Comparison of ENCODE assay signal across 21 mouse cellular contexts in genomic region chr4:140853626-140854025, GRCm38 (mm10). TPM values are rescaled to one million over a fixed set of nuclear protein-coding genes. Genes with fewer than 3 reads are reported as not detected.
DNase-seq lines count a peak whose midpoint lies in the region; ATAC-seq and TF ChIP-seq lines count a peak whose summit lies in the region.
"Had no signal": no experiment of that assay in that cellular context is flagged by ENCODE, and none has a peak within 500 bp of the region (broad histone marks: within the 10 kb centered on the region; RNA-seq: fewer than 3 reads in every experiment).

No protein-coding gene starts in this region.

- no peaks in the 10 kb centered on the region for H3K27me3 ChIP-seq in hindbrain, postnatal 0 days (ENCODE audit: insufficient read depth, low read length)
- no peaks in the 10 kb centered on the region for H3K27me3 ChIP-seq in hindbrain, embryonic 14.5 days (ENCODE audit: control insufficient read depth, insufficient read depth, low read length)
- peaks cover 33% of the 10 kb centered on the region for H3K27me3 ChIP-seq in liver, embryonic 15.5 days
- no peaks in the 10 kb centered on the region for H3K27me3 ChIP-seq in splenic B cell, adult 2 months (ENCODE audit: control insufficient read depth, insufficient read depth, low read length, poor library complexity, severe bottlenecking)
- H3K27me3 ChIP-seq in heart, embryonic 12.5 days (replicated peaks): peaks cover 4% of the 10 kb centered on the region
- H3K27me3 ChIP-seq: hindbrain, embryonic 15.5 days; Patski had no signal

- no peak overlapping the region for H3K4me3 ChIP-seq in hindbrain, postnatal 0 days (ENCODE audit: low read length)
- H3K4me3 ChIP-seq in hindbrain, embryonic 14.5 days (replicated peaks; ENCODE audit: low read length): no peak overlapping the region
- no peak overlapping the region for H3K4me3 ChIP-seq in liver, embryonic 15.5 days (replicated peaks)
- H3K4me3 ChIP-seq in heart, embryonic 12.5 days: no peak overlapping the region
- H3K4me3 ChIP-seq: embryonic facial prominence, embryonic 10.5 days; heart, embryonic 15.5 days; hindbrain, embryonic 10.5 days; hindbrain, embryonic 15.5 days had no signal

- H3K4me2 ChIP-seq in hindbrain, postnatal 0 days (ENCODE audit: low read depth, low read length): no peak overlapping the region
- no peak overlapping the region for H3K4me2 ChIP-seq in hindbrain, embryonic 14.5 days (replicated peaks)
- H3K4me2 ChIP-seq in liver, embryonic 15.5 days: 0 out of 2 replicates have a peak overlapping the region, but pooled peaks have one; percentile 64
- H3K4me2 ChIP-seq in heart, embryonic 12.5 days: no peak overlapping the region
- H3K4me2 ChIP-seq: heart, embryonic 15.5 days; hindbrain, embryonic 15.5 days had no signal

- H3K4me1 ChIP-seq in hindbrain, postnatal 0 days (ENCODE audit: insufficient read depth, low read length): no peaks in the 10 kb centered on the region
- no peaks in the 10 kb centered on the region for H3K4me1 ChIP-seq in hindbrain, embryonic 14.5 days (replicated peaks; ENCODE audit: control insufficient read depth, insufficient read depth, low read length)
- H3K4me1 ChIP-seq in liver, embryonic 15.5 days (replicated peaks): peaks cover 73% of the 10 kb centered on the region
- H3K4me1 ChIP-seq in heart, embryonic 12.5 days (replicated peaks): peaks cover 14% of the 10 kb centered on the region

- no peak overlapping the region for H3K9ac ChIP-seq in hindbrain, postnatal 0 days (replicated peaks; ENCODE audit: low read length)
- H3K9ac ChIP-seq in hindbrain, embryonic 14.5 days: no peak overlapping the region
- H3K9ac ChIP-seq in liver, embryonic 15.5 days: 0 out of 2 replicates have a peak overlapping the region, but pooled peaks have one; percentile 11
- no peak overlapping the region for H3K9ac ChIP-seq in heart, embryonic 12.5 days
- H3K9ac ChIP-seq: heart, embryonic 15.5 days; hindbrain, embryonic 15.5 days had no signal

- no peak for TF ChIP-seq CTCF in hindbrain, postnatal 0 days (IDR thresholded peaks at IDR 0.05; ENCODE audit: low read depth)

- no peak for DNase-seq in hindbrain, postnatal 0 days (ENCODE audit: low spot score)
- DNase-seq in hindbrain, embryonic 14.5 days (ENCODE audit: low spot score): no peak
- DNase-seq in retina, postnatal 1 day: peak; percentile 69
- no peak for DNase-seq in retina, embryonic 14.5 days (ENCODE audit: low spot score)
- peak; percentile 43 for DNase-seq in splenic B cell, adult 2 months (ENCODE audit: low read depth, low spot score)
- DNase-seq: cerebellum, adult 2 months; gastrocnemius, postnatal 36 days; heart, adult 11 months; heart, postnatal 14 days had no signal

- H3K9me3 ChIP-seq in hindbrain, postnatal 0 days (ENCODE audit: low read length): no peaks in the 10 kb centered on the region
- H3K9me3 ChIP-seq in hindbrain, embryonic 14.5 days (ENCODE audit: control insufficient read depth, low read length): no peaks in the 10 kb centered on the region
- H3K9me3 ChIP-seq in liver, embryonic 15.5 days (replicated peaks): no peaks in the 10 kb centered on the region
- H3K9me3 ChIP-seq in heart, embryonic 12.5 days (replicated peaks): no peaks in the 10 kb centered on the region
- H3K9me3 ChIP-seq: embryonic facial prominence, embryonic 10.5 days; heart, embryonic 15.5 days; hindbrain, embryonic 10.5 days; hindbrain, embryonic 15.5 days had no signal

- H3K36me3 ChIP-seq in hindbrain, postnatal 0 days (ENCODE audit: insufficient read depth, low read length): no peaks in the 10 kb centered on the region
- no peaks in the 10 kb centered on the region for H3K36me3 ChIP-seq in hindbrain, embryonic 14.5 days (replicated peaks; ENCODE audit: control insufficient read depth, insufficient read depth)
- no peaks in the 10 kb centered on the region for H3K36me3 ChIP-seq in liver, embryonic 15.5 days (replicated peaks)
- no peaks in the 10 kb centered on the region for H3K36me3 ChIP-seq in splenic B cell, adult 2 months (ENCODE audit: control insufficient read depth, insufficient read depth, low read length, poor library complexity, severe bottlenecking)
- no peaks in the 10 kb centered on the region for H3K36me3 ChIP-seq in heart, embryonic 12.5 days
- H3K36me3 ChIP-seq: embryonic facial prominence, embryonic 10.5 days; heart, embryonic 15.5 days; hindbrain, embryonic 10.5 days; hindbrain, embryonic 15.5 days had no signal

- 57% methylated on average over 8 of the region's 8 CpGs for WGBS in hindbrain, postnatal 0 days
- WGBS in hindbrain, embryonic 14.5 days: 62% methylated on average over 8 of the region's 8 CpGs
- WGBS in liver, embryonic 15.5 days (ENCODE audit: insufficient replicate concordance): 57% methylated on average over 8 of the region's 8 CpGs
- 48% methylated on average over 8 of the region's 8 CpGs for WGBS in heart, embryonic 12.5 days

- peak; percentile 45; the same call in 1 of the 2 replicates for ATAC-seq in hindbrain, postnatal 0 days
- ATAC-seq in hindbrain, embryonic 14.5 days (ENCODE audit: low FRiP score): no peak
- ATAC-seq in liver, embryonic 15.5 days (ENCODE audit: insufficient read depth): no peak
- no peak for ATAC-seq in cerebellum, adult (ENCODE audit: insufficient number of reproducible peaks, low FRiP score, low TSS enrichment)
- no peak for ATAC-seq in heart, embryonic 12.5 days (ENCODE audit: insufficient number of reproducible peaks, low FRiP score)
- ATAC-seq: activated CD4-positive, CD25-positive, alpha-beta regulatory T cell, adult 4 months; forebrain, embryonic 14.5 days; Patski had no signal

- H3K27ac ChIP-seq in hindbrain, postnatal 0 days: no peak overlapping the region
- no peak overlapping the region for H3K27ac ChIP-seq in hindbrain, embryonic 14.5 days
- H3K27ac ChIP-seq in liver, embryonic 15.5 days (replicated peaks): peak overlapping the region; percentile 99
- H3K27ac ChIP-seq in heart, embryonic 12.5 days (ENCODE audit: poor library complexity, severe bottlenecking): no peak overlapping the region
- H3K27ac ChIP-seq: embryonic facial prominence, embryonic 10.5 days; heart, embryonic 15.5 days; hindbrain, embryonic 15.5 days had no signal

RNA-seq across cellular contexts. Expression of gene Padi1, which starts 8.0 kb away (rescaled TPM):
- 0.25 TPM in 1 of 2 replicates, not detected in the other for total RNA-seq in hindbrain, postnatal 0 days (2014; rRNA removed)
- 0.05 TPM in 1 of 2 replicates, not detected in the other for polyA plus RNA-seq in hindbrain, postnatal 0 days (2015; fragmentation: Nextera tagmentation; extraction: Ambion mirVana)
- polyA plus RNA-seq in hindbrain, embryonic 14.5 days (2014; fragmentation: Nextera tagmentation; extraction: Ambion mirVana): not detected in 2 replicates
- 0.02 and 0.03 TPM in 2 replicates for polyA plus RNA-seq in liver, embryonic 15.5 days (2015; fragmentation: Nextera tagmentation; extraction: Ambion mirVana)
- 0.10 and 0.28 TPM in 2 replicates for polyA plus RNA-seq in heart, embryonic 12.5 days (2016; fragmentation: Nextera tagmentation; extraction: Ambion mirVana)
- total RNA-seq: adrenal gland, adult 18-20 months; adrenal gland, postnatal 14 days; heart, postnatal 14 days had no signal
- polyA plus RNA-seq: forebrain, embryonic 14.5 days had no signal

RNA-seq across cellular contexts. Expression of gene Padi3, which starts 43.2 kb away (rescaled TPM):
- not detected in 2 replicates for total RNA-seq in hindbrain, postnatal 0 days (2014; rRNA removed)
- 0.05 TPM in 2 replicates for polyA plus RNA-seq in hindbrain, postnatal 0 days (2015; fragmentation: Nextera tagmentation; extraction: Ambion mirVana)
- polyA plus RNA-seq in hindbrain, embryonic 14.5 days (2014; fragmentation: Nextera tagmentation; extraction: Ambion mirVana): not detected in 2 replicates
- polyA plus RNA-seq in liver, embryonic 15.5 days (2015; fragmentation: Nextera tagmentation; extraction: Ambion mirVana): 0.12 and 0.17 TPM in 2 replicates
- polyA plus RNA-seq in heart, embryonic 12.5 days (2016; fragmentation: Nextera tagmentation; extraction: Ambion mirVana): 0.45 and 0.50 TPM in 2 replicates
- total RNA-seq: adrenal gland, adult 18-20 months; adrenal gland, postnatal 14 days had no signal
- polyA plus RNA-seq: cerebellum, adult 2 months; forebrain, embryonic 14.5 days; hindbrain, embryonic 15.5 days; Patski had no signal

RNA-seq across cellular contexts. Expression of gene Padi2, which starts 52.5 kb away (rescaled TPM):
- total RNA-seq in hindbrain, postnatal 0 days (2014; rRNA removed): 5.3 and 5.5 TPM in 2 replicates
- 2.7 and 3.0 TPM in 2 replicates for polyA plus RNA-seq in hindbrain, postnatal 0 days (2015; fragmentation: Nextera tagmentation; extraction: Ambion mirVana)
- polyA plus RNA-seq in hindbrain, embryonic 14.5 days (2014; fragmentation: Nextera tagmentation; extraction: Ambion mirVana): 0.74 and 1.5 TPM in 2 replicates
- polyA plus RNA-seq in liver, embryonic 15.5 days (2015; fragmentation: Nextera tagmentation; extraction: Ambion mirVana): 1.6 and 2.2 TPM in 2 replicates
- polyA plus RNA-seq in heart, embryonic 12.5 days (2016; fragmentation: Nextera tagmentation; extraction: Ambion mirVana): 3.3 and 4.1 TPM in 2 replicates

Comparison
In these comparisons a context has a peak if more than half of its experiments do, and no peak if none do; other contexts are left out.
1. DNase-seq: peak in retina, postnatal 1 day (single experiment) and splenic B cell, adult 2 months (single experiment); none in hindbrain, postnatal 0 days (single experiment), hindbrain, embryonic 14.5 days (single experiment) and retina, embryonic 14.5 days (single experiment).